Mouse (Mus musculus) heart, embryonic 13.5 days (tissue): ENCODE measurements around the gene Olfr895. TPM values are rescaled to one million over a fixed set of nuclear protein-coding genes. Genes with fewer than 3 reads are reported as not detected.

Experiments used
- ATAC-seq: fragments of 200-750 bp; cut with Nextera tagmentation; 2 replicates; pipeline ENCODE4 v1.8.0; 2017; ENCODE audit warnings: moderate TSS enrichment; ENCODE audit not compliant: insufficient number of reproducible peaks, low FRiP score, low TSS enrichment; ENCODE audit errors: extremely low read depth
- H3K27ac ChIP-seq: fragments of 300-500 bp; sonication (generic); replicated peaks from 2 replicates; pipeline ENCODE4 v1.5.1; 2015; ENCODE audit warnings: moderate library complexity, mild to moderate bottlenecking, inconsistent platforms
- H3K27me3 ChIP-seq: fragments of 300-500 bp; sonication (generic); replicated peaks from 2 replicates; pipeline ENCODE4 v1.6.1; 2015; ENCODE audit warnings: mild to moderate bottlenecking, inconsistent platforms
- H3K36me3 ChIP-seq: fragments of 300-500 bp; sonication (generic); 2 replicates; pipeline ENCODE4 v1.6.1; 2015; ENCODE audit warnings: mild to moderate bottlenecking, inconsistent platforms
- H3K4me1 ChIP-seq: fragments of 300-500 bp; sonication (generic); 2 replicates; pipeline ENCODE4 v1.6.1; 2015; ENCODE audit warnings: inconsistent platforms
- H3K4me2 ChIP-seq: fragments of 300-500 bp; sonication (generic); 2 replicates; pipeline ENCODE4 v1.6.1; 2015; ENCODE audit warnings: inconsistent platforms, mild to moderate bottlenecking, moderate library complexity
- H3K4me3 ChIP-seq: fragments of 300-500 bp; sonication (generic); 2 replicates; pipeline ENCODE4 v1.5.1; 2015; ENCODE audit warnings: moderate library complexity, mild to moderate bottlenecking, inconsistent platforms
- H3K9ac ChIP-seq: fragments of 300-500 bp; sonication (generic); 2 replicates; pipeline ENCODE4 v1.6.1; 2015; ENCODE audit warnings: inconsistent platforms, mild to moderate bottlenecking, moderate library complexity
- H3K9me3 ChIP-seq: fragments of 300-500 bp; sonication (generic); 2 replicates; pipeline ENCODE4 v1.6.1; 2016; ENCODE audit warnings: inconsistent platforms
- WGBS: fragments of 180-500 bp; shearing (Covaris S2); methylation state at CpG from one replicate; pipeline ENCODE4 v1.1.7; 2015; ENCODE audit warnings: mixed read lengths; 5-methylcytosine and 5-hydroxymethylcytosine counted together
- polyA plus RNA-seq: library from polyadenylated mRNA; unstranded; fragments of >200 nt; fragmentation: Nextera tagmentation; extraction: Ambion mirVana; gene quantifications from 2 replicates; pipeline ENCODE4 v1.2.1, GENCODE M21; 2015

Olfr895 gene
- not detected in 2 replicates for polyA plus RNA-seq

DNA sequence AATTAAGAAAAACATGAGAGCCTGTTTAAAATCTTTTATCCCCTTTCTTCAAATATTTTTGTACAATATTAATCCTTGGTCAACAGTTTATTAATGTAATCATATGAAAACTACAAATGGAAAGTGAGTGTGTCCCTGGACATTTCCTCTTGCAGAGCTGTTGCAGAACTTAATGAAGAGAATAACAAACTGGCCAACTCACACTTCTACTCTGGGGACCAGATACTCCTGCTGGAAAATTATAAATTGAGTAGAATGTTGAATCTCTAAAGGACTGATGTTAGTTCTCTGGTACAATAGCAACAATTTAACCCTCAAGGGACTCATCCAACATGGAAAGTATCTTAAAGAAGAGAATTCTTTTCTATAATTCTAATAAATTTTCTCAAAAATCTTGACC is at the start of gene Olfr895:
TSS of gene Olfr895 (plus strand) at position 301 of the 400 bp plus-strand sequence.
- Histone ChIP-seq H3K27me3 (no peaks in the 10 kb centered on the region), H3K27ac (no peak within 1 kb of the TSS), H3K9me3 (no peaks in the 10 kb centered on the region), H3K9ac (no peak within 1 kb of the TSS), H3K4me3 (no peak within 1 kb of the TSS), H3K4me1 (no peaks in the 10 kb centered on the region), H3K4me2 (no peak within 1 kb of the TSS), H3K36me3 (no peaks in the 10 kb centered on the region)
- ATAC-seq: no peak

DNA sequence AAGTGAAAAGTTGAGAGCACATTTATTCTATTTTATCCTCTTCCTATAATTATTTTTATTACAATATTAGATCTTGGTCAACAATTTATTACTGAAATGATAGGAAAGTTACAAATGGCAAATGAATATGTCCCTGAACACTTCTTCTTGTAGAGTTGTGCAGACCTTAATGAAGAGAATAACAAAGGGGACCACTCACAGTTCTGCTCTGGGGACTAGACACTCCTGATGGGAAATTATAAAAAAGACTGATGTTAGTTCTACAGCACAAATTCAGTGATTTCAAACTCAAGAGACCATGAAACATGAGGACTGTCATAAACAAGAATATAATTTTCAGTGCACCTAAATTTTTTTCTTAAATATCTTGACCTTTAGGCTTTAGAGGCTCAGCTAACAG is 15.2 kb upstream of the Olfr895 start, which contains the start of gene Olfr143:
TSS of gene Olfr143 (plus strand) at position 301 of the 400 bp plus-strand sequence.
- Histone ChIP-seq H3K4me1 (no peaks in the 10 kb centered on the region), H3K4me2 (no peak within 1 kb of the TSS), H3K27me3 (no peaks in the 10 kb centered on the region), H3K27ac (no peak within 1 kb of the TSS), H3K36me3 (no peaks in the 10 kb centered on the region), H3K9me3 (no peaks in the 10 kb centered on the region), H3K4me3 (no peak within 1 kb of the TSS), H3K9ac (no peak within 1 kb of the TSS)
- no peak for ATAC-seq

DNA sequence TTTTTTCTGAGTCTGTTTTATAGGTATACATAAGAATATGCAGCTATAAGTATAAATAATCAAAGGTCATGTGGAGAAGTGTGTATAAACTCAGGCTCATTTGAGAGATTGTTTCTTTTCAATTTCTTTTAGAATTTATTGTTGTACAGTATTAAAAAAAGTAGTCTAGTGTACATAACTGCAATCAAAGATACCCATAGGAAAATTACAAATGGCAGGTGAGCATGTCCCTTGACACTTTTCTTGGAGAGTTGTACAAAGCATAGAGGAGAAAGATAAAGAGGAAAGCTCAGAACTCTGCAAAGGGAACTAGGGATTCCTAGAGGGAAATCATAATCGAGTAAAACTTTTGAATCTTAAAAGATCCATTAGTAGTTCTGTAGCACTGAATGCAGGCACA is 23.2 kb downstream of the Olfr895 start, which contains the start of gene Olfr896-ps1:
TSS of gene Olfr896-ps1 (plus strand) at position 301 of the 400 bp plus-strand sequence.
- H3K9ac ChIP-seq: no peak within 1 kb of the TSS
- no peak for ATAC-seq
- 63% methylated on average over 1 of the region's 1 CpGs for WGBS
- H3K27ac ChIP-seq: no peak within 1 kb of the TSS
- no peak within 1 kb of the TSS for H3K4me3 ChIP-seq
- H3K36me3 ChIP-seq: no peaks in the 10 kb centered on the region
- no peaks in the 10 kb centered on the region for H3K9me3 ChIP-seq
- no peaks in the 10 kb centered on the region for H3K27me3 ChIP-seq
- H3K4me1 ChIP-seq: no peaks in the 10 kb centered on the region
- H3K4me2 ChIP-seq: no peak within 1 kb of the TSS

Other genes starting within 250 kb of the Olfr895 start
- gene Olfr883, start 242.0 kb upstream of the Olfr895 start, polyA plus RNA-seq: not detected in 2 replicates
- gene Olfr884, start 221.3 kb upstream of the Olfr895 start, polyA plus RNA-seq: not detected in 2 replicates
- gene Olfr885, start 206.5 kb upstream of the Olfr895 start, polyA plus RNA-seq: not detected in 2 replicates
- gene Olfr887, start 183.8 kb upstream of the Olfr895 start, polyA plus RNA-seq: not detected in 2 replicates
- not detected in 2 replicates for gene Olfr888, start 159.7 kb upstream of the Olfr895 start, polyA plus RNA-seq
- 0.04 TPM in 1 of 2 replicates, not detected in the other for gene Olfr889, start 152.7 kb upstream of the Olfr895 start, polyA plus RNA-seq
- not detected in 2 replicates for gene Olfr890, start 125.3 kb upstream of the Olfr895 start, polyA plus RNA-seq
- not detected in 2 replicates for gene Olfr891, start 87.0 kb upstream of the Olfr895 start, polyA plus RNA-seq
- not detected in 2 replicates for gene Olfr893, start 59.5 kb upstream of the Olfr895 start, polyA plus RNA-seq
- not detected in 2 replicates for gene Olfr894, start 49.8 kb upstream of the Olfr895 start, polyA plus RNA-seq
- gene Olfr143, start 15.1 kb upstream of the Olfr895 start, polyA plus RNA-seq: not detected in 2 replicates
- gene Olfr896-ps1, start 23.3 kb downstream of the Olfr895 start, polyA plus RNA-seq: not detected in 2 replicates
- gene Olfr25, start 61.2 kb downstream of the Olfr895 start, polyA plus RNA-seq: not detected in 2 replicates
- gene Olfr898, start 80.6 kb downstream of the Olfr895 start, polyA plus RNA-seq: not detected in 2 replicates
- gene Olfr250, start 99.0 kb downstream of the Olfr895 start, polyA plus RNA-seq: not detected in 2 replicates
- gene Olfr251, start 109.2 kb downstream of the Olfr895 start, polyA plus RNA-seq: not detected in 2 replicates
- not detected in 2 replicates for gene Olfr147, start 133.8 kb downstream of the Olfr895 start, polyA plus RNA-seq
- gene Olfr901, start 161.6 kb downstream of the Olfr895 start, polyA plus RNA-seq: not detected in 2 replicates
- gene Olfr902, start 179.8 kb downstream of the Olfr895 start, polyA plus RNA-seq: not detected in 2 replicates
- not detected in 2 replicates for gene Olfr904, start 195.3 kb downstream of the Olfr895 start, polyA plus RNA-seq
- gene Olfr905, start 203.3 kb downstream of the Olfr895 start, polyA plus RNA-seq: not detected in 2 replicates
- not detected in 2 replicates for gene Olfr906, start 219.2 kb downstream of the Olfr895 start, polyA plus RNA-seq
- gene Olfr907, start 227.9 kb downstream of the Olfr895 start, polyA plus RNA-seq: not detected in 2 replicates